Mouse (Mus musculus) frontal cortex, postnatal 36 days (tissue): ENCODE measurements around the gene Ptgs1.
"Not testable (repeated sequence)": the region's sequence is repeated elsewhere in the genome, so short reads cannot be mapped to it uniquely, and the experiment has no call there.

Experiments used
- DNase-seq, 2 experiments: peaks; one replicate each; pipeline ENCODE4 v3.0.0; 2022; ENCODE audit warnings: low spot score in 2 of 2

Gene Ptgs1

DNA sequence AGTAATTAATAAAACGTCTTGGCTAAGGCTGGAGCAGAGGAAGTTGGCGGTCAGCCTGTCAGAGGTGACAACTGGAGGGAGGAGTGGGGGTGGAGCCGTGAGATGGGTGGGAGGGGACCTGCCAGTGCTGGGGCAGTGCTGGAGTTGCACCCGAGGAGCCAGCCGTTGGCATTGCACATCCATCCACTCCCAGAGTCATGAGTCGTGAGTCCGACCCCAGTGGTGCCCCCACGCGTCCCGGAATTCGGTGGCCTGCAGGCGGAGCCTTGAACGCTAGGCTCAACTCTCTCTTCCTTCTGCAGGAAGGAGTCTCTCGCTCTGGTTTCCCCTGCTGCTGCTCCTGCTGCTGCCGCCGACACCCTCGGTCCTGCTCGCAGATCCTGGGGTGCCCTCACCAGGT is at the start of gene Ptgs1:
TSS of gene Ptgs1 (plus strand) at position 61 of the 400 bp plus-strand sequence.
- DNase-seq, result peak in 1 of 2 experiments; percentile 30

DNA sequence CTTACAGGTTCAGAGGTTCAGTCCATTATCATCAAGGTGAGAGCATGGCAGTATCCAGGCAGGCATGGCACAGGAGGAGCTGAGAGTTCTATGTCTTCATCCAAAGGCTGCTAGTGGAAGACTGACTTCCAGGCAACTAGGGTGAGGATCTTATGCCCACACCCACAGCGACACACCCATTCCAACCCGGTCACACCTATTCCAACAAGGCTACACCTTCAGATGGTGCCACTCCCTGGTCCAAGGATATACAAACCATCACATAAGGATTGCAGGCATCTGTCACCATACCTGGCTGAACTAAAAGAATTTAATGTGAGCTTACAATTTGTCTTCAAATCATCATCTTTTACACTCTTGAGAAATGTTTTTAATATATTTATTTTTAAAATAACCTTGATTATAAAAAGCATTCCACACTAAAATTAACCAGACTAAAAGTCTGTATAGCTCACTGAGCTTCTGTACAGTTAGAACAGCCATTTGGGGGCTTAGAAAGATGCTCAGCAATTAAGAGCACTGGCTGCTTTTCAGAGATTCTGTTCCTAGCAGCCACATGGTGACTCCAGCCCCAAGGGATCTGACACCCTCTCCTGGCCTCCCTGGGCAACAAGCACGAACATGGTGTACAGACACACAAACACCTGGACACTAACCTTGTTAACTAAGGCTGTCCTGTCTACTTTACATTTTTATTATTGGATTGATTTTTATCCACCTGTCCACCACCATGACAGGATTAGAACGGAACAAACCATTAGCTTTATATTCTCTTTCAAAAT is 48.4 kb upstream of the Ptgs1 start:
- DNase-seq, result not testable (repeated sequence)

DNA sequence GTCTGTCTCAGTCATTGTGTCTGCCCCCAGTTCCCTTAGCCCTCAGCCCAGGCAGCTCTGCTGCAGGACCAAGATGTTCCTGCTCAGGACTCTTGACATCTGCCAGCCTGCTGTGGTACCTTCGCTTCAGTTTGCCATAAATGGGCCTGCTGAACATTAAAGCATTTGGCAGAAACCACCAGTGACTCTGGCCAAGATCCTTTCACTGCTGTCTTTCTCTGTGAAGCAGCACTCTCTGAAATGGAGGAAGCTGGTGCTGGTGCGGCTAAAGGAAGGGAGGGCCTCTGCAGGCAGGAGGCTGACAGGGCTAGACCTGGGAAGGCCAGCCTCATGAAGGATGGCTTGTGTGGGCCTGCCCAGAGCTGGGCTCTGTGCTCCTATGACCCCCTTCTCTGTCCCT is 46.9 kb upstream of the Ptgs1 start:
- DNase-seq, result peak in 1 of 2 experiments; percentile 31

DNA sequence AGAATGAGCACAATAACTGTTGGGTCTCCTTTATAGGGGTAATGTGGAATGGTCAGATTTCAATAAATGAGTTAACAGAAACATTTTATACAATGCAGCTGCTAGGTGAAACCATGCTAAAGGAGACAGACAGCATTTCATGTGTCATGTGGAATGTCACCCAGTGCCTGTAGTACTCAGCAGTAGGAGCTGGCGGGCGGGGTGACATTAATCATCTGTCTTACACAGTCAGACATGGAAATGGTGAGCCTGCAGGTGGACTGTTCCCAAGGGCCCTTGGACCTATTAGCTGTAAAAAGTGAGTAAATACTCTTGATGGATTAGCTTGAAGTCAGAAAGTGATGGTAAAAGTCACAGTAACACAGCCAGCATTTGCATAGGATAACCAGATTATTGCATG is 46.0 kb upstream of the Ptgs1 start:
- no peak for DNase-seq

DNA sequence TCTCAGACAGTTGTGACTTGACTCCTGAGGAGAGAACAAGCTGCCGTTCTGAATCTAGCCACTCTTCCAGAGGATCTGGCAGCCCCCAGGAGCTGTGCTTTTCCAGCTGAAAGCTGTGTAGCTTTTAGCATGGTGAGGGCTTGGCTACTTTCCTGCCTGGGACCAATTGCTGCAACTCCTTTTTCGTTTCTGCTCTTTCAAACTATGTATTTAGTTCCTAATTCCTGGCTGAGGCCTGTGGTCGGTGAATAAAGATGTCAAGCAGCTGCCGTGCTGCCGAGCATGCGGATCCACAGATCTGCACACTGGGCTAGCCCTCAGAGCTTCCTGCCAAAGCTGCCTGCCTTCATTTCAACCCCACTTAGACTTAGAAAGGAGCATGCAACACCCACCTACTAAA is 45.4 kb upstream of the Ptgs1 start:
- DNase-seq, result peak in 1 of 2 experiments; percentile 45

DNA sequence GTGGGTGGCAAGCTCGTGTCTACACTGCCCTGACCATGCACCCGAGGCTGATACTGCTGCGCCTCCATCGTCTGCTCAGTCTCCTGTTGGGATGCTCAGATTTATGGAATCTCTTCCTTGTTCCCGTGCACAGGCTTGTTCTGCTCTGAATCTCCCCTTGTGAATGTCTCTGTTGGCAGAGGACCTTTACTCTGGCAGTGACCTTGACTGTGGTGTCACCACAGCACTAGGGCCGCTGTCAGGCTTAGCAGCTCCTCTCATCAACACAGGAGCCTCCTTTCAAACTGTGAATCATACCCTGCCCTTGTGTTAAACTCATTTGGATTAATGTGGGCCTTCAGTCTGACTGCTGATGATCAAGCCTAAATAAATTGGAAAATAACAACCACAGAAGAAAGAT is 41.0 kb upstream of the Ptgs1 start:
- DNase-seq, result not testable (repeated sequence)

DNA sequence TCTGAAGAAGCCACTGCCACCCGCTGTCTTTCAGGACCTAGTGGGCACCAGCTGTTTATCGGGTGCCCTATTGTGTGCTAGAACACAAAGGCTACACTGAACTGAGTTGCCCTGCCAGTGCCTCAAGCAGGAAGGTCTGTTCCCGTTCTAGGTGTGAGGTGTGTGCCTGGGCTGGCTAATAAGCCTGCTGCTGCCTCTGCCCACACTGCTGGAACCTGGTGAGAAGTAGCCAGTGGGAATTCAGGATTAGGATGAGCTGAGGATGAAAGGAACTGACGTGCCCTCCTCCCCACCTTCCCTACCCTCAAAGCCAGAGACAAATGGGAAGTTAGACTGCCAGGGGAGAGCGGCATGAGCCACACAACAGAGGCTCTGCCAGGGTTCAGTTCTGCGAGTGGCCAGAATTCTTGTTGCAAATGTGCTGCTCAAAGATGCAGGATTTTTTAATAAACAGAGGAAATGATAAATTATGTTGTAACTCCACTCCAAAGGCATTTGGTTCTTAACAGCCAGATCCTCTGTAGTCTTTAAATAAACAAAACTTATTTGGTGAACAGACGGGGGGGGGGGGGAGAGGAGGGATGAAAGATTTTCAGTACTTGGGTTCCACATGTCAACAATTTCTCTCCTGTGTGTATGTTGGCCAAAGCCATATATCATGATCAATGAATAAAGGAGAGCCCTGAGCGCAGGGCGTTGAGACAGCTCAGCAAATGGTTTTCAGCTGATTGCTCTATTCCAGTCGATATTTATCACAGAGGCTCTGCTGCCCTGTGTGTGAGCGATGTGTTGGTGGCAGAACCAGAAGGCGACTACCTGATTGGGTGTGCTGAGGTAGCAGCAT is 38.9 kb upstream of the Ptgs1 start:
- no peak for DNase-seq

DNA sequence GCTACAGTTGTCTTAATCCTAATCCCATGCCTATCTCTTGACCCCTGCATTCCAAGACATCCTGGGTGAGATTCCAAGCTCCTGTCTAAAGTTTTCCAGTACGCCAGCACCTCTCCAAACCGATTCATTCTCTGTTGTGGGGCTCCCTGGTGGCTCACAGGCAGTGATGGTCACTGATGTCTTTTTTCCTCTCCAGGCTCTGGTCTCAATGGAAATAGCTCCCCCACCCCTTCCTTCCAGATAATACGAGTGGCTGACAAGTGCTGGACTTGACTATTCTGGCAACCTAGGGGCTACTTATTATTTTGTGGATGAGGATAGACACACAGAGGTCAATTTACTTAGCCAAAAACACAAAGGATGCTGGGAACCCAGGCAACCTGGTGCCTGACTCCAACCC is 33.2 kb upstream of the Ptgs1 start:
- DNase-seq, result no peak

DNA sequence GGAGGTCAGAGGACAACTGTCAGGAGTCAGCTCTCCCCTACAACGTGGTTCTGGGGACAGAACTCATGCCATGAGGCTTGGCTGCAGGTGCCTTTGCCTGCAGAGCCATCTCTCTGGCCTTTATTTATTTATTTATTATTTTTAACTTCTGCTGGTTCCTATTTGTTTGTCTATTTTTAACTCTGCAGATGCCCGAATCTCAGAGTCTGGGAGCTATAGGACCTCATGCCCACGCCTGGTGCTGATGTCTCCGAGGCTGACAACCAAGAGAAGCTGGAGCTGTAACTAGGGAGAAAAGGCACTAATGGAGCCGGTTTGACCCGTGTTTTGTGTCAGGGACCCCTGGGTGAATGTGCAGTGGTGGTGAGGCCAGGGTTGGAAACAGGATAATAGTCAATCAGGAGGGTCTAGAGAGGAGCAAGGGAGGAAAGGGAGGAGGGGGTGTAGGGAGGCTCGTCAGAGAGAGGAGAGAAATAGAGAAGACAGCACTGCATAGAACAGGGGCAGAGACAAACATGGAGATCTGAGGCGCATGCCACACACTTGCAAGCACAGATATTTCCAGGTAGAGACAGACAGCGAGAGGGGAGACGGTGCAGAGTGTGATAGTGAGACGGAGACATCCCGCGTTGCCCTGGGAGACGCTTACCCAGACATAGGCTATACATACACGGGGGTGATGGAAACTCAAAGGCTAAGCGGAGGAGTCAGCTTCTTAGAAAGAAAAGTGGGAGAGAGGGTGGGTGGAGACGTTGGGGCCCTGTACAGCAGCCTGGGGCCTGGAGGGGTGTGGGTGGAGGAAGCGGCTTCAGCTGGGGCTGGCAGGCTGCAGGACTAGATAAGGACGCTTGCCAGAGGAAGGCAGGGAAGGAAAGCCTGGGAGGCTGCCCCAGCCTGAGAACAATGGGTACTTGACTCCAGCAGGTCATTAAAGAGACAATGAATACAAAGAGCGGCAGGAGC is 32.0 kb upstream of the Ptgs1 start:
- DNase-seq, result peak; percentile 74 to 76

DNA sequence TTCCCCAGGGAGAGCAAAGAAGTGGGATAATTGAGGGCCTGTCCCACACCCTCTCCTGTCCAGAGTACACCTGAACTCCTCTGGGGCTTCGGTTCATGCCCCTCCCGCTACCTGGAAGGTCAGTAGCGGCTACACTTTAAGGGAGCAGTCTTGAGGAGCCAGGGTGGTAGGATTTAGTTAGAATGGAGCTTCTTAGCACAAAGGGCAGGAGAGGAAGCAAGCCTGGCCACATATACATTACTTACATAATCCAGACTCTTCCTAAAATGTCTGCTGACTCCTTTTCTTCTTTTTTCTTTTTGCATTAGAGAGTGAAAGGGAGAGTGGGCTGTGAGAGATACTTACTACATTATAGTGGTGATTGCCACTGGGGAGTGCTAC is 31.4 kb upstream of the Ptgs1 start:
- no peak for DNase-seq

DNA sequence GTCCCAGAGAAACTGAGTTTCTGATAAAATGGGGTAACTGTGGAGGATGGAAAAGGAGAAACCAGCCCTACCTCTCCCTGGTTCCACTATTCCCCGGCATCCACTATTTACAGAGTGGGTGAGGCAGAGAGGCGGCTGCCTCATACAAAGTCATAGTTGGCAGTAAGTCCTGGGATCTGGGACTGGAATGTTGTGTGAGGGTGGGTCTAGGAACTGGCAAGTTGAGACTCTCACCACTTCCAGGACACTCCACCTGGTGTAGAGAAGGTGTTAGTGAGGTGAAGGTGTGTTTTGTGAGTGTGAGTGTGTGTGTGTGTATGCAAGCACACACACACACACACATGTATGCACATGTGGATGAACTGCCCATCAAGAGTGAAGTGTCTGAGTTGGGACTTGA is 29.4 kb upstream of the Ptgs1 start:
- DNase-seq, result no peak

DNA sequence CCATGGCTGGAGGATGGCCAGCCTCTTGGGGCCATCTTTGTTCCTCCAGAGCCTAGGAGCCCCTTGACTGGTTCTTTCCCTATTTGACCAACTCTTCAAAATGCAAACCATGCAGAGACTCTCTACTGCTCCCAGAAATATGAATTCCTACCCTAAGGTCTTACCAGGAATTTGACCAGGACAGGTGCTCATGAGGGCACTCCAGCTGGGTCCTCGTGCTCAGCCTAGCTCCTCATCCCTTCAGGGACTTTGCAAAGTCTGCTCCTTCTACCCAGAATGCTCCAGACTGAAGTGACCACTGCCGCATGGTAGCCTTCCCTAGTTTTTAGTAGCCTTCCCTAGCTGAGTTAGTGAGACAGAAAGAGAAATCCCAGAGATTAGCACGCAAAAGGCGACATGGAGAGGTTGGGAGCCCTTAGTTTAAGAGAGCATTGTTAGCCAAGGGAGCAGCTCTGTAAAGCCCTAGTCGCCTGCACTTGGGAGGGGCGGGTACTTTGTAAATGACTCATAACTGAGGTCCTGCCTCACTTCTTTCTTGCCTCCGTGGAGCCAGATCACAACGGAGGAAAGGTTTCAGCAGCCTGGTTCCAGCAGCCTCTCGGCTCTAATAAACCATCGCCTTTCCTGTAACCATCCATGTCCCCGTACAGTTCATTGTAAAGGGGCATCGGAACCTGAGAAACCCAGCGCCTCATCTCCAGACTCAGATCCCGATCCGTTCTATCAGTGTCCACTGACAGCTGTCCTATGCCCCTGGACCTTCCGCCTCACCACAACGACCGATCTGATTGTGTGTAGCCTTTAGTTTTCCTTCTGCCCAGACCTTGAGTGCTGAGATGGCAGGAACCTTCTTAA is 28.2 kb upstream of the Ptgs1 start:
- DNase-seq, result no peak

DNA sequence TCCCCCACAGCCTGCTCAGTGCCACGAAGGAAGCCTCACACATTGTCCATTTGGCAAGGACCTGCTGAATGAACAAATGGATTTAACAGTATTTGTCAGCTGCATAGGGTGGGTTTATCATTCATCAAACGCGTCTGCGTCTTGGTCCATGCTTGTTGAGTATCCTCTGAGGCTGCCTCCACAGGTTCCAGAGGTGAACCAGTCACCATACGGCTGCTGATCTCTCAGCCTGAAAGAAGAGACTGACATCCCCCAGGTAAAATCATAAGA is 27.7 kb upstream of the Ptgs1 start:
- no peak for DNase-seq

DNA sequence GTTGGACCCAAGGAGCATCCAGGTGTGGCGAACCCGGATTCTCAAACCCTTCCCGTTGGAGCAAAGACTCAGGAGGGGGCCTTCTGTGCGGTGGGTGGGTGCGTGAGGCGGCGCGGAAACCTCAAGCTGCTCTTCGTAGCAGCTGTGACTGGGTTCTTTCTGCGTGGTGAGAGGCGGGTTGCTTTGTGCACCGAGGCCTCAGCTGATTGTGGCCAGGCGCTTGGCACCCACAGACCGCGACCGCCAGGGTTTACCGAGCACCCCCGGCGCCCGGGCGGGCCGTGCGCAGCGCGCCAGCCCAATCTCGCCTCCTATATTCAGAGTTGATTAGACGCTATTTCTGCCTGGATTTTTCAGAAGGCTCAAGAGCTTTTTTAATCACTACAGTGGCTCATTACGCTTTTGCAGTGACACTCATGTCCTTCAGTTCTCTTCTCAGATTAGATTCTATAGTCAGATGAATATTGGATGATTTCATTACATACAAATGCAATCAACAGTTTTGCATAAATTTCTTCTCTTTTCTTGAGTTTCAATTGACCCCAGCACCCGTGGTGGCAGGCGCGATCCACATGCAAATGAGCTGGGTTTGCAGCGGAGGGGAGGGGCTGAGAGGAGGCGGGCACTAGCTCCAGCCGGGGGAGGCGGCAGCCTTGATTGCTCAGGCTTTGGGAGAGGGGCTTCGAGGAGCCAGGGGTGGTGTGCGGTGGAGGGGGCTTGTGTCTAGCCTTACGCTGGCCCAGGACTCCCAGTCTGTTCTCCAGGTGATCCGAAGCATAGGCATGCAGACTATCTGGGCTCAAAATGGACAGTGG is 27.0 kb upstream of the Ptgs1 start:
- peak; percentile 49 to 54 for DNase-seq

DNA sequence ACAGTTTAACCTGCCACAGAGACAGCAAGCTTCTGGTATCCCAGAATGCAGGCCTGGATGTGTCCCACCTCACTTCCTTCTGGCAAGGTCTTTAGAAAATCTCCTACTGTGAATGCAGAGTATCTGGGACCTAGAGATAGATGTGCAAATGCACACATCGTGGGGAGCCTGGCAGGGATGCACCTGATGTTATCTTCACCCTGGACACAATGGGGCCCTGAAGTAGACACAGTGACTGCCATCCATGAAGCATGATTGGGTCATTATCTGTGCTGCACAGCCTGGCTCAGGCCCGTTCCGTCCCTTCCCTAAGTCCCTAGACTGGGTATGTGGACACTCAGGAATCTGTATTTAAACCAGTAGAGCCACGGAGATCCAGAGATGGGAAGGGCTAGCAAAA is 25.6 kb upstream of the Ptgs1 start:
- DNase-seq, result no peak

DNA sequence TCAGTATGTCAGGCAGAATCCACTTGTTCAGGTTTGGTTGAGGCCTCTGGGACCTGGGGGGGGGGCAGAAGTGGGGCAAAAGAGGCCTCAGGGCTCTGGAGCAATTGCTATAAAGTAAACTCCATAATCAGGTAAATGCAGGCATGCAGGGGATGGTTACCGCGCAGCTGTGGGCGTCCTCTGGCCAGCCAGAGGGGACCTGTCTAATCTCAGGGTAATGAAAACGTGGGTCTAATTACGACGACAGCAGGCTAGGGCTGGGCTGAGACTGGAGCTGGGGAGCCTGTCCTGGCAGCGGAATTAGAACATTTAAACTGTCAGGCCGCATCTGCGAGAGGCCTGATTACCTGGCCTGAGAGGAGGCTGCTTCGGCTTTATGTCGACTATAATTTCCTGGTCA is 23.2 kb upstream of the Ptgs1 start:
- no peak for DNase-seq

DNA sequence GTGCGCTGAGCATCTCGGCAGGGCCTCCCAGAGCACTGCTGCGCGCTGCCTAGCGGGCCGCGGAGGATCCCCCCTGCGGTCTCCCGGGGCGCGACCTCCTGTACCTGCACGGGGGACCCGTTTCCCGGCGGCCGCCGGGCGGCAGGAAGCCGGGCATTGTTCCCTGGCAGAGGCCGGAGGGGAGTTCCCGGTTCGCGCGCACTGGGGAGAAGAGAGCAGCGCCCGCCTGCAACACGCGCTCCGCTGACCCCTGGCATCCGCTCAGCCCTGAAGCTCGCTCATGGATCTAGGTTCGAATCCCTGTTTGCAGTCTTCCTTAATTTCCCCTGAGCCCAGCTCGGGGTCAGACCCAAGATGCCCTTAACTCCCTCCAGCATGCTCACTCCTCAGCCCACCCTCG is 19.4 kb upstream of the Ptgs1 start:
- no peak for DNase-seq

DNA sequence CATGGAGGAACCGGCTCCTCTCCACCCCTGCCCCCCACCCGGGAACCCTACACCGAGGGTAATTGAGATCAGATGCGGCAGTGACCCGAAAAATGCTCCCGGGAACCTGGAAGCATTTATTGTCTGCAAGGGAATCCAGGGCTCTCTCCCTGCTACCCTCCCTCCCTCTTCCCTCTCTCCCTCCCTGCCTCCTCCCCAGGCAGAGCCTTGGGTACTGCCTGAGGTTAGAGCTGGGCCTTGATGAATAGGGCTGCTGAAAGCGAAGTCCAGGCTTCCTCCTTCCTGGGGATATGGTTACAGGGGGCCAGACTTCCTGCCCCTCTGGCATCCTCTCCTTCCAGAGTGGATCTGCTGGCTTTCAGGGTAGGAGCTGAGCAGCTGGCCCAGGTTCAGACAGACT is 18.4 kb upstream of the Ptgs1 start:
- no peak for DNase-seq

DNA sequence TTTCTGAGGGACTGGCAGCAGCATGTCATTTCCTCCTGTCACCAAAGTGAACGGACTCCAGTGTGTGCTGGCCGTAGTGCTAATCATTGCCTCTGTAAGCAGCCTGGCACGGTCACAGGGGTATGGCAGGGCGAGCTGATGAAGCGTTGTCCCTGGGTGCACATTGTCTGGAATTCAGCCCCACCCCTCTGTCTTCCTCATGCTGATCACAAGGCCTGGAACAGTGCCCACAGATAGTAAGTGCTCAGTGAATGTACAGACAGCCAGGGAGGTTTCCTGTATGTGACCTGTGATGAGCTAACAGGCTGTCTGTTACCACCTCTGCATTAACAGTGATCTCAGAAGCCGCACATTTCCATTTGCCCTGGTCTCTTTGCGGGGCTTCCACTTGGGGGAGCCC is 17.1 kb upstream of the Ptgs1 start:
- no peak for DNase-seq

DNA sequence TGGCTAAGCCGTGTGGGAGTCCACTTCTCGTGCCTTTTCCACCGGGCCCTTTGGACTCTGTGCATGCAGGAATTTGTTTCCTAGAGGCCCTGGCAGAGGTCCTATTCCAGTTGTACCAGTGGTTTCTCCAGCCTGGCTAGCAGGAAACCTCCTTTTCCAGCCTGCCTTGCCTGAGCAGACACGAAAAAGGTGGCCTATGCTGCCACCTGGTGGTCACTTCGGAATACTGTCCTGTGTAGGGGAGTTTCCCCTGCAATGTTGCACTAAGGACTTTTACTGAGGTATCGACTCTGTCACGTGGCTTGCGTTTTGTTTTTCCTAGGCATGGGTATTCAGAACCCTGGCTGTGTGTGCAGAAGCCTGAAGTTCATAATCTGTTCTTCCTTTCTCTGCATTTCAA is 16.2 kb upstream of the Ptgs1 start:
- DNase-seq, result peak; percentile 88 to 91
